Mouse (Mus musculus) testis, adult 2 months (tissue): ENCODE data around the gene Ssx2ip.

Experiments used
- CTCF ChIP-seq: fragments of 200-500 bp; IDR thresholded peaks from 2 replicates; pipeline ENCODE4 v1.5.1; 2012; ENCODE audit warnings: low read depth, mild to moderate bottlenecking, inconsistent platforms, low read length, moderate library complexity; ENCODE audit not compliant: control insufficient read depth, insufficient read depth, insufficient replicate concordance
- POLR2A ChIP-seq: fragments of 200-500 bp; IDR thresholded peaks from 2 replicates; pipeline ENCODE4 v1.6.1; 2012; ENCODE audit warnings: low read depth, mild to moderate bottlenecking, inconsistent platforms, low read length, moderate library complexity; ENCODE audit not compliant: control insufficient read depth

GRCm38 (mm10) chr3:146469226-146469625, 64.8 kb downstream of the Ssx2ip start:
- TF ChIP-seq CTCF = no peak
- TF ChIP-seq POLR2A = no peak
